Mouse (Mus musculus) olfactory bulb, adult 2 months (tissue): Measurements from ENCODE around the gene 1700067P10Rik.

Source experiments
- CTCF ChIP-seq: fragments of 200-500 bp; IDR thresholded peaks from 2 replicates; pipeline ENCODE4 v1.5.1; 2012; ENCODE audit warnings: low read depth, mild to moderate bottlenecking, low read length, moderate library complexity; ENCODE audit not compliant: insufficient read depth
- POLR2A ChIP-seq: fragments of 200-500 bp; IDR thresholded peaks from 2 replicates; pipeline ENCODE4 v1.6.1; 2012; ENCODE audit warnings: mild to moderate bottlenecking, low read depth, low read length, moderate library complexity; ENCODE audit not compliant: insufficient read depth

DNA sequence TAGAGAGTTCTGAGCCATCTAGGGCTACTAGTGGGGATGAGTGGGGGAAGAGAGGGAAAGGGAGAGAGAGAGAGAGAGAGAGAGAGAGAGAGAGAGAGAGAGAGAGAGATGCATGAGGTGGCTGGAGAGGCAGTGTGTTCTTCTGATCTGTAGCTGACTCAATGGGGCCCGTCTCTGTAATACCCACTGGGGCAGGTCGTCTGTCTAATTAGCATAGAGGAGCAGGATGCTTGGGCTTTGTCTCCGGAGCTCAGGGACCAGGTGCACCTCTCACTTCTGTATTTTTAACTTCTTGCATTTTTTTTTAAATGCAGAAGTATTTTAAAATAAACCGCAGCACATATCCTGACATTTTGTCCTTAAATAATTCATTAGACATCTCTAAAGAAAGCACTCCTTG is 18.2 kb downstream of the 1700067P10Rik start:
- no peak for TF ChIP-seq POLR2A
- no peak for TF ChIP-seq CTCF
